Mouse (Mus musculus): ENCODE measurements at regions not wholly inside any gene's neighbourhood (a gene's known extent, or its start where the extent isn't known, plus 50 kb on each side); places are given as distances from the start of the nearest gene placed in this dataset.
A peak's percentile ranks its signal among the peaks of the same experiment; 100 is the strongest.

- DNase-seq (ENCODE audit: extremely low read depth, low read depth, low spot score): no peak
Observed at GRCm38 (mm10) chr4:56086306-56086705, 554.0 kb upstream of the Klf4 start.

- no peak for DNase-seq (ENCODE audit: extremely low read depth, low read depth, low spot score)
Observed at GRCm38 (mm10) chr4:56084205-56084604, 551.9 kb upstream of the Klf4 start.

- no peak for DNase-seq (ENCODE audit: extremely low read depth, low read depth, low spot score)
Observed at GRCm38 (mm10) chr4:56082411-56082810, 550.1 kb upstream of the Klf4 start.

GRCm38 (mm10) chr4:56080960-56081359 lies 548.7 kb upstream of the Klf4 start:
- DNase-seq (ENCODE audit: extremely low read depth, low read depth, low spot score): no peak

- no peak for DNase-seq (ENCODE audit: extremely low read depth, low read depth, low spot score)
Observed at GRCm38 (mm10) chr4:56070664-56071334, 538.5 kb upstream of the Klf4 start.

- DNase-seq (ENCODE audit: extremely low read depth, low read depth, low spot score): no peak
Observed at GRCm38 (mm10) chr4:56068859-56069258, 536.6 kb upstream of the Klf4 start.

GRCm38 (mm10) chr4:56064657-56065056 lies 532.4 kb upstream of the Klf4 start:
- DNase-seq (ENCODE audit: extremely low read depth, low read depth, low spot score): no peak

GRCm38 (mm10) chr4:56051792-56052380 lies 519.6 kb upstream of the Klf4 start:
- no peak for DNase-seq (ENCODE audit: extremely low read depth, low read depth, low spot score)

- DNase-seq (ENCODE audit: extremely low read depth, low read depth, low spot score): no peak
Observed at GRCm38 (mm10) chr4:56039327-56039726, 507.1 kb upstream of the Klf4 start.

GRCm38 (mm10) chr4:56036334-56036733 lies 504.1 kb upstream of the Klf4 start:
- no peak for DNase-seq (ENCODE audit: extremely low read depth, low read depth, low spot score)

GRCm38 (mm10) chr4:56035543-56035942 lies 503.3 kb upstream of the Klf4 start:
- no peak for DNase-seq (ENCODE audit: extremely low read depth, low read depth, low spot score)

- DNase-seq (ENCODE audit: extremely low read depth, low read depth, low spot score): no peak
Observed at GRCm38 (mm10) chr4:56028441-56028840, 496.2 kb upstream of the Klf4 start.

- peak; percentile 67 for DNase-seq (ENCODE audit: extremely low read depth, low read depth, low spot score)
Observed at GRCm38 (mm10) chr4:56027258-56027657, 495.0 kb upstream of the Klf4 start.

GRCm38 (mm10) chr4:56024478-56024877 lies 492.2 kb upstream of the Klf4 start:
- no peak for DNase-seq (ENCODE audit: extremely low read depth, low read depth, low spot score)

GRCm38 (mm10) chr4:56018212-56018611 lies 485.9 kb upstream of the Klf4 start:
- no peak for DNase-seq (ENCODE audit: extremely low read depth, low read depth, low spot score)

- no peak for DNase-seq (ENCODE audit: extremely low read depth, low read depth, low spot score)
Observed at GRCm38 (mm10) chr4:56015481-56015880, 483.2 kb upstream of the Klf4 start.

GRCm38 (mm10) chr4:56008287-56008686 lies 476.0 kb upstream of the Klf4 start:
- no peak for DNase-seq (ENCODE audit: extremely low read depth, low read depth, low spot score)

GRCm38 (mm10) chr4:56004227-56004626 lies 472.0 kb upstream of the Klf4 start:
- DNase-seq (ENCODE audit: extremely low read depth, low read depth, low spot score): no peak

- DNase-seq (ENCODE audit: extremely low read depth, low read depth, low spot score): no peak
Observed at GRCm38 (mm10) chr4:56001312-56001731, 469.1 kb upstream of the Klf4 start.

- no peak for DNase-seq (ENCODE audit: extremely low read depth, low read depth, low spot score)
Observed at GRCm38 (mm10) chr4:55984026-55984425, 451.8 kb upstream of the Klf4 start.

- DNase-seq (ENCODE audit: extremely low read depth, low read depth, low spot score): no peak
Observed at GRCm38 (mm10) chr4:55978539-55978938, 446.3 kb upstream of the Klf4 start.

- DNase-seq (ENCODE audit: extremely low read depth, low read depth, low spot score): no peak
Observed at GRCm38 (mm10) chr4:55976265-55976664, 444.0 kb upstream of the Klf4 start.

GRCm38 (mm10) chr4:55973706-55974105 lies 441.4 kb upstream of the Klf4 start:
- no peak for DNase-seq (ENCODE audit: extremely low read depth, low read depth, low spot score)

Data from fat pad, adult 2 months (tissue).